8 mouse cellular contexts compared by ENCODE assay signal in genomic region chr6:39206581-39207461, GRCm38 (mm10). TPM values are rescaled to one million over a fixed set of nuclear protein-coding genes. Genes with fewer than 3 reads are reported as not detected.
DNase-seq lines count a peak whose midpoint lies in the region; ATAC-seq and TF ChIP-seq lines count a peak whose summit lies in the region.

Gene Kdm7a (minus strand): TSS chr6:39206789.

- peak within 1 kb of the TSS; percentile 91 to 98 for H3K4me3 ChIP-seq in ES-E14 (ENCODE audit: insufficient read depth in 1 of 2, low read depth in 1 of 2, low read length in 2 of 2, poor library complexity in 1 of 2, severe bottlenecking in 1 of 2)
- H3K4me3 ChIP-seq in forebrain, embryonic 16.5 days (replicated peaks; ENCODE audit: low read length) = peak within 1 kb of the TSS; percentile 72
- H3K4me3 ChIP-seq in layer of hippocampus, adult 2 months = peak within 1 kb of the TSS; percentile 87
- peak within 1 kb of the TSS; percentile 97 for H3K4me3 ChIP-seq in lung, adult 2 months (replicated peaks; ENCODE audit: extremely low read depth, low read depth, low read length)
- peak within 1 kb of the TSS; percentile 94 for H3K4me3 ChIP-seq in neural tube, embryonic 15.5 days (replicated peaks)

- peak; percentile 86 for ATAC-seq in forebrain, embryonic 16.5 days
- peak; percentile 90 for ATAC-seq in neural tube, embryonic 15.5 days (ENCODE audit: low FRiP score)

- H3K4me2 ChIP-seq in forebrain, embryonic 16.5 days (ENCODE audit: low read length) = peak within 1 kb of the TSS; percentile 79
- peak within 1 kb of the TSS; percentile 83 for H3K4me2 ChIP-seq in neural tube, embryonic 15.5 days

- peak within 1 kb of the TSS; percentile 92 for H3K9ac ChIP-seq in ES-E14 (ENCODE audit: insufficient read depth, low read depth, low read length, poor library complexity, severe bottlenecking)
- peak within 1 kb of the TSS; percentile 76 for H3K9ac ChIP-seq in forebrain, embryonic 16.5 days (replicated peaks; ENCODE audit: low read depth, low read length)
- H3K9ac ChIP-seq in neural tube, embryonic 15.5 days (replicated peaks) = peak within 1 kb of the TSS; percentile 92

- peak; percentile 13; the same call in 1 of the 2 replicates for TF ChIP-seq POLR2A in lung, adult 2 months (IDR thresholded peaks at IDR 0.05; ENCODE audit: borderline replicate concordance, extremely low read depth, low read depth, low read length)

- DNase-seq in ES-E14 (ENCODE audit: low read depth, low spot score) = peak; percentile 59
- DNase-seq in cerebellum, adult 18-20 months = peak; percentile 87 to 95
- peak; percentile 84 to 90 for DNase-seq in heart, postnatal 36 days
- peak; percentile 79 to 82 for DNase-seq in layer of hippocampus, adult 2 months (ENCODE audit: low spot score in 2 of 2)
- peak; percentile 83 for DNase-seq in lung, adult 2 months
- DNase-seq in testis, postnatal 10 days (ENCODE audit: low spot score) = peak; percentile 90

- in situ Hi-C loops in ES-E14 (cut with MboI; ENCODE audit: low sequenced_read_pairs in 2 of 2, unreplicated experiment in 2 of 2) = no loop called here

- H3K27me3 ChIP-seq in forebrain, embryonic 16.5 days (replicated peaks; ENCODE audit: control insufficient read depth, insufficient read depth, low read length) = no peaks in the 10 kb centered on the region
- no peaks in the 10 kb centered on the region for H3K27me3 ChIP-seq in neural tube, embryonic 15.5 days (replicated peaks)

- no peaks in the 10 kb centered on the region for H3K4me1 ChIP-seq in ES-E14 (ENCODE audit: control insufficient read depth in 2 of 2, insufficient read depth in 2 of 2, low read length in 2 of 2, poor library complexity in 1 of 2)
- 0 out of 2 replicates have a peak, but pooled peaks cover 5% of the 10 kb centered on the region for H3K4me1 ChIP-seq in forebrain, embryonic 16.5 days (replicated peaks; ENCODE audit: control insufficient read depth, insufficient read depth, low read length)
- peaks cover 3% of the 10 kb centered on the region for H3K4me1 ChIP-seq in lung, adult 2 months (ENCODE audit: control insufficient read depth, insufficient read depth, low read length)
- H3K4me1 ChIP-seq in neural tube, embryonic 15.5 days = peaks cover 22% of the 10 kb centered on the region

- intact Hi-C loops in heart, postnatal 36 days (cut with DNase I) = loop anchor here (2.0 to 10.0 kb wide), 6 partner anchors 50 to 518 kb away; partner anchors contain the start of genes Adck2, Braf, Hipk2 and Parp12

- H3K27ac ChIP-seq in ES-E14 (ENCODE audit: insufficient read depth, low read depth, low read length, poor library complexity, severe bottlenecking) = peak within 1 kb of the TSS; percentile 71
- peak within 1 kb of the TSS; percentile 93 for H3K27ac ChIP-seq in forebrain, embryonic 16.5 days (ENCODE audit: low read length)
- peak within 1 kb of the TSS; percentile 98 for H3K27ac ChIP-seq in layer of hippocampus, adult 2 months
- peak within 1 kb of the TSS; percentile 95 for H3K27ac ChIP-seq in neural tube, embryonic 15.5 days (replicated peaks)

- no peaks in the 10 kb centered on the region for H3K9me3 ChIP-seq in ES-E14 (ENCODE audit: control insufficient read depth, insufficient read depth, low read depth, low read length)
- no peaks in the 10 kb centered on the region for H3K9me3 ChIP-seq in forebrain, embryonic 16.5 days (ENCODE audit: control insufficient read depth, low read length)
- no peaks in the 10 kb centered on the region for H3K9me3 ChIP-seq in neural tube, embryonic 15.5 days (replicated peaks)

- no peaks in the 10 kb centered on the region for H3K36me3 ChIP-seq in ES-E14 (ENCODE audit: control insufficient read depth, insufficient read depth, low read length, poor library complexity, severe bottlenecking)
- H3K36me3 ChIP-seq in forebrain, embryonic 16.5 days (ENCODE audit: control insufficient read depth, insufficient read depth) = no peaks in the 10 kb centered on the region
- H3K36me3 ChIP-seq in neural tube, embryonic 15.5 days = no peaks in the 10 kb centered on the region

- peak; percentile 18; the same call in 1 of the 2 replicates for TF ChIP-seq CTCF in layer of hippocampus, adult 2 months (conservative IDR thresholded peaks at IDR 0.05)
- TF ChIP-seq CTCF in lung, adult 2 months (IDR thresholded peaks at IDR 0.05; ENCODE audit: insufficient read depth, low read length) = no peak

- WGBS in forebrain, embryonic 16.5 days = under 1% methylated on average over 88 of the region's 124 CpGs
- under 1% methylated on average over 121 of the region's 124 CpGs for WGBS in lung, adult 2 months
- under 1% methylated on average over 67 of the region's 124 CpGs for WGBS in neural tube, embryonic 15.5 days

TF ChIP-seq in ES-E14, 5 proteins besides CTCF, POLR2A, EP300 and RAD21:
- TF ChIP-seq MAFK (IDR thresholded peaks at IDR 0.05; ENCODE audit: insufficient read depth, low read depth, low read length) = no peak
- no peak for TF ChIP-seq CHD2 (IDR thresholded peaks at IDR 0.05; ENCODE audit: low read depth, low read length)
- no peak; the same call in 1 of the 2 replicates for TF ChIP-seq HCFC1 (IDR thresholded peaks at IDR 0.05; ENCODE audit: borderline replicate concordance, insufficient read depth, low read length)
- no peak for TF ChIP-seq ZC3H11A (IDR thresholded peaks at IDR 0.05; ENCODE audit: borderline replicate concordance, low read depth, low read length)
- TF ChIP-seq ZNF384 (IDR thresholded peaks at IDR 0.05; ENCODE audit: low read depth, low read length) = no peak
TF ChIP-seq in ES-E14: peak in this region for 0.

RNA-seq across cellular contexts. Expression of gene Kdm7a, which starts in this region (rescaled TPM):
- 7.4 and 11.9 TPM in 2 replicates for total RNA-seq in ES-E14 (2012; rRNA removed)
- polyA plus RNA-seq in forebrain, embryonic 16.5 days (2015; fragmentation: Nextera tagmentation; extraction: Ambion mirVana) = 7.3 and 8.8 TPM in 2 replicates
- total RNA-seq in heart, postnatal 36 days (2021) = 10 to 100 TPM; 17.9 to 22.4 TPM
- total RNA-seq in layer of hippocampus, adult 2 months (2021) = 10 to 100 TPM; 47.7 to 54.5 TPM
- 2.7 and 4.0 TPM in 2 replicates for polyA plus RNA-seq in lung, adult 2 months (2012; rRNA removed)
- 3.9 and 4.1 TPM in 2 replicates for polyA plus RNA-seq in neural tube, embryonic 15.5 days (2015; fragmentation: Nextera tagmentation; extraction: Ambion mirVana)

Comparison
In these comparisons a context has a peak if more than half of its experiments do, and no peak if none do; other contexts are left out.
1. Peak in every context shown above with its lines: DNase-seq, ATAC-seq, H3K4me3 ChIP-seq and H3K27ac ChIP-seq.